Mouse (Mus musculus): ENCODE data around the gene Ntn1.

Gene Ntn1

GRCm38 (mm10) chr11:68286142-68286808 lies 114.3 kb downstream of the Ntn1 start:
- no peak for TF ChIP-seq GATA4 (IDR thresholded peaks at IDR 0.05; ENCODE audit: insufficient replicate concordance, low read length)

DNA sequence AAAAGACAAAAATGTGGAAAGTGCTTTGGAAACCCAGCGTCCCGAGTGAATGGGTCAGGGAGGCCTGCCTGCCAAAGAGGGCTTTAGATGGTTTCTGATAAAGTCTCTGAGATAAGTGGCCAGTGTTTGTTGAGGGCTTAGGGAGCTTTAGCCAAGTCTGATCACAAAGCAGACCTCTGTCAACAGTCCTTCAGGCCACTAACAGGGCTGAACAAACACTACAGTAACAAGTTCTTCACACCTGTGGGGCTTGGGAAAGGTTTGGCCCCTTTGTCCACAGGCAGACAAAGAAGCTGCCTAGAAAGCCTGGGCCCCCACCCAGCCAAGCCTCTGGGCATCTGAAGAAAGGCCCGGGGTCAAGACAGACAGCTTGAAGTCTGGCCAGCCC lies 114.9 kb downstream of the Ntn1 start:
- TF ChIP-seq GATA4 (IDR thresholded peaks at IDR 0.05; ENCODE audit: insufficient replicate concordance, low read length), result no peak

DNA sequence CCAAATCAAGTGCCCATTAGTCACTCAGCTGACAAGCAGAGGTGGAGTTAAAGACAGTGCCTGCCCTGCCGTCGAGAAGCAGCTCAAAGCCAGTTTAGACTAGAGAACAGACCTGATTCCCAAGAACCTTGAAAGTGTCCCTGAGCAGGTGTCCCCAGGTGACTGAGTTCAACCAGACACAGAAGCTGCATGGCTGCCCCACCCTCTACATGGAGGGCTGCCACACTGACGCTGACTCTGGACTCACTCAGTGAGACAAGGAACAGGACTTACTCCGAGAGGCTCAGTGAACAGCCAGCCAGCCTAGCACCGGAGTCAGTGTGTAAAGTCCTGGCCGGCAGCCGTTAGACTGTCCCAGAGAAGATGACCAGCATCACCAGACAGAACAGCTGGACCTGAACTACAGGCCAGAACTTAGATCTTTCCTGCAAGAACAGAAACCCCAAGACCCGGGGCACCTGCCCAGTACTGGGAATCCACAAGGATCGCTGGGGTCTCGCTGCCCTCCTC lies 120.6 kb downstream of the Ntn1 start:
- TF ChIP-seq GATA4 (IDR thresholded peaks at IDR 0.05; ENCODE audit: insufficient replicate concordance, low read length), result no peak

GRCm38 (mm10) chr11:68276945-68277344 lies 123.7 kb downstream of the Ntn1 start:
- no peak for TF ChIP-seq GATA4 (IDR thresholded peaks at IDR 0.05; ENCODE audit: insufficient replicate concordance, low read length)

DNA sequence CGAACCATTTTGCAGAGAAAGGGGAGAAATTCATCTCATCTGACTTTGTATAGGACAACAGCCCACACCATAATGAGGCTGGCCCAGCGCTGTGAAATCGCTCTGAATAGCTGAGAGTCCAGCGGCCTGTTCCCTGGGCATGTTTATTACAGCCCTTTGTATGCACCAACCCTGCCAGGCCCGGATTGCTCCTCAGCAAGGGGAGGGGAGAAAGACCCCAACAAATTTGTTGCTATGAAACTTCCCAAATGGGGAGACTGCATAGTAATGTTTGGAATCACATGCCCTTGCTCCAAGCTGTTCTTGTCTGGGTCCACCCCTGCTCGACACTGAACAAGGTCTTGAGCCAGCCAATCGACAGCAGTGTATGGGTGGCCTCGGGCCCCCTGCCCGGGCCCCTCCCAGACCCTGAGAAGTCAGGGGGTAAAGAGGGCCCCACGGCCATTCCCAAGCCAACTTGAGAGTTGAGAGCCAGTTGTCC lies 126.3 kb downstream of the Ntn1 start:
- TF ChIP-seq GATA4 (IDR thresholded peaks at IDR 0.05; ENCODE audit: insufficient replicate concordance, low read length), result no peak

- no peak for TF ChIP-seq GATA4 (IDR thresholded peaks at IDR 0.05; ENCODE audit: insufficient replicate concordance, low read length)
Measured at GRCm38 (mm10) chr11:68273855-68274254, 126.8 kb downstream of the Ntn1 start.

- no peak for TF ChIP-seq GATA4 (IDR thresholded peaks at IDR 0.05; ENCODE audit: insufficient replicate concordance, low read length)
Measured at GRCm38 (mm10) chr11:68270730-68271467, 129.7 kb downstream of the Ntn1 start.

DNA sequence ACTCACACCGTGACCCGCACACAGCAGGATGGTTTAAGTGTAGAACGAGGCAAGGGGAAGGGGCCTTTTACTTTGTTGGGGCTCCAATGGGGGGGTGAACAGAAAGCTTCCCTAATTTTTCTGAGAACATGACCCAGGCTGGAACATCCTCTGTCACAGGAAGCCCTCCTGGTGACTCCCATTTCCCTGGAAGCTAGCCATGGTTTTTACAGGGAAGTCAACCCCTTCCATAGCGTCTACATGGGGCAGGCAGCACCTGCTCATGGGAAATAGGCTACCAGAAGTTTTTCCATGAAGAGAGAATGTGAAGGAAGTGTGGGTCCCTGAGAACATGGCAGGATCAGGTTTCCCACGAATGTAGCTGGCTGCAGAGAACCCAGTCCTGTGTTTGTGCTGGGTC lies 136.3 kb downstream of the Ntn1 start:
- TF ChIP-seq GATA4 (IDR thresholded peaks at IDR 0.05; ENCODE audit: insufficient replicate concordance, low read length), result no peak

- no peak for TF ChIP-seq GATA4 (IDR thresholded peaks at IDR 0.05; ENCODE audit: insufficient replicate concordance, low read length)
Measured at GRCm38 (mm10) chr11:68263100-68263499, 137.5 kb downstream of the Ntn1 start.

- TF ChIP-seq GATA4 (IDR thresholded peaks at IDR 0.05; ENCODE audit: insufficient replicate concordance, low read length), result no peak
Measured at GRCm38 (mm10) chr11:68261162-68261892, 139.3 kb downstream of the Ntn1 start.

DNA sequence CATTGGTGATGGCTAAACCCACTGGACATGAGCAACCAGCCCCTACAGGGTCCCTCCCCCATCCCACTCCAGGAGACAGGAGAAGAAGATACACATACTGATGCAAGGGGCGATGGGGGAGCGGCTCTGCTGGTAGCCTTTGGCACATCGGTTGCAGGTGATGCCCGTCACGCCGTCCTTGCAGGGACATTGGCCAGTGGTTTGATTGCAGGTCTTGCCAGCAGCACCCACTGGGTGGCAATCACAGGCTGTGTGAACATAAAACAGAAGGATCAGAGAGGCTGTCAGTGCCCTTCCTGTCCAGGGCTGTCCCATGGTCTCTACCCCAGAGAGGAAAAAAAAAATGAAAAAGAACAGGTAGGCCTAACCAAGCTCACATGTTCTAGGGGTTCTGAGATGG lies 140.2 kb downstream of the Ntn1 start:
- TF ChIP-seq GATA4 (IDR thresholded peaks at IDR 0.05; ENCODE audit: insufficient replicate concordance, low read length), result no peak

GRCm38 (mm10) chr11:68258498-68258897 lies 142.1 kb downstream of the Ntn1 start:
- no peak for TF ChIP-seq GATA4 (IDR thresholded peaks at IDR 0.05; ENCODE audit: insufficient replicate concordance, low read length)

DNA sequence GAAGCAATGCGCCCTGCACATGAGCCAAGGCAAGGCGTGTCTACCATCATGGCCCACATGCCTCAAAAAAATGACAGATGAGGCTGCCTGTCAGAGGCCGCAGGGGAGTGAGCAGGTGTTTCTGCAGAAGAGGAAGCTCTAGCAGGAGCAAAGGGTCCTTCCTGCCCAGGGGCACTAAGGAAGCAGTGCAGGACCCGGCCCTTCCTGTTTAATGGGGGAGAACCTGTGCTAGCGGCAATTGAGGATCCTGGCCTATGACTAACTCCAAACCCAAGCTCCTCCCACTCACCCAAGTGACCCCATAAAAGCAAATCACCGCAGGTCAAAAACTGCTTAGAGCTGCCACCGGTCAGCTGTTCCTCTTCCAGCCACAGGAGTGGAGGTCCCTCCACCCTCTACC lies 147.1 kb downstream of the Ntn1 start:
- TF ChIP-seq GATA4 (IDR thresholded peaks at IDR 0.05; ENCODE audit: insufficient replicate concordance, low read length), result no peak

DNA sequence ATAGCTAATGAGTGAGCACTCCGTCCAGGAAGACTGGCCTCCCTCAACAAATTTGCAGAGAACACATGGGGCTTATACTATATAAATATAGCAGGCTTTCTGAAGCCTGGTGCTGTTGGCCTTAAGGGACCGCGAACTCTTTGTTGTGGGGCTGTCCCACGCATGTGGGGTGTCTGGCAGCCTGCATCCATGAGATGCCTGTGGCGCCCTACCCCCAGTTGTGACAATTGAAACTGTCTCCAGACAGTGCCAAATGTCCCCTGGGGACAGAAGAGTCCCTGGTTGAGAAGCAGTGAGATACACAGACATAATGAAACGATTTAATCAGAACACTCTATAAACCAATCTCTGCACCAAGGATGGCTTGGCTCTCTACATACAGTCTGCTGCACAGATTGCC lies 150.5 kb downstream of the Ntn1 start:
- TF ChIP-seq GATA4 (IDR thresholded peaks at IDR 0.05; ENCODE audit: insufficient replicate concordance, low read length), result no peak

DNA sequence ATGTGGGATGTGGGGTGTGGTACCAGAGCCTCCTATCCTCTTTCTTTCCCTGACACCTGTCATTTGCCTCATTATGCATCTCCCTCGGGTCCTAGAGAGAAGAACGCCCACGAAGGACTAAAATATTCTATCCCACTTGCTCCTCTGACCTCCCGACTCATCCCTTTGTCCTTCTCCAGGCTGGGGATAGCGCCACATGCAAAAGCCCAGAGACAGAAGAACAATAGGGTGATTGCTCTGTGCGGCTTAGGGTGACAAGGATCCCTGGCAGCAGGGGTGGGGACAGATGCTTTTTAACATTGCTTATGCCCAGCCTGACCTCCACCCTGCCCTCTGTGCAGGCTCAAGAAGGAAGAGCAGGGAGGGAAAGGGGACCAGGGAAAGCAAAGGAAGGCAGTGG lies 152.7 kb downstream of the Ntn1 start:
- TF ChIP-seq GATA4 (IDR thresholded peaks at IDR 0.05; ENCODE audit: insufficient replicate concordance, low read length), result no peak

DNA sequence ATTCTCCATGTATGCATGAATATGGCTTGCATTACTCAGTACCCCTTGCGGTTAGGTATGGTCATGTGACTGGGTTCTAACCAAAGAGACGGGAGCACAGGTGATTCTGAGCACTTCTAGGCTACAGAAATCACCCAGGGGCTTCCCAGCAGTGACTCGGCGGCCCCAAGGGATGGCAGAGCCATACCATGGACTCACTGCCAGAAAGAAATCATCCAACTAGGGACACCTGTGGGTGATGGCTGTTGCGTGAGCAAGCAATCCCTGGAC lies 155.7 kb downstream of the Ntn1 start:
- no peak for TF ChIP-seq GATA4 (IDR thresholded peaks at IDR 0.05; ENCODE audit: insufficient replicate concordance, low read length)

Data from liver, adult (tissue).